Mouse (Mus musculus) gastrocnemius, postnatal 10 days (tissue): ENCODE data around the gene Rab11a. TPM values are rescaled to one million over a fixed set of nuclear protein-coding genes. Genes with fewer than 3 reads are reported as not detected.
"Not testable (repeated sequence)": the region's sequence is repeated elsewhere in the genome, so short reads cannot be mapped to it uniquely, and the experiment has no call there.

Experiments used
- DNase-seq: peaks from one replicate; pipeline ENCODE4 v3.0.0; 2021; ENCODE audit warnings: mixed read lengths
- total RNA-seq, 2 experiments: library from RNA; stranded (reverse); gene quantifications; 2 replicates each; pipeline ENCODE4 v1.2.3; 2021

The Rab11a gene
- total RNA-seq, 2 experiments from 2014 or later: 137 to 142 TPM

- DNase-seq: no peak
These were observed 10.2 kb upstream of the Rab11a start for GRCm38 (mm10) chr9:64747735-64748134.

GRCm38 (mm10) chr9:64742453-64742852 lies 4.9 kb upstream of the Rab11a start:
- DNase-seq: no peak

GRCm38 (mm10) chr9:64739001-64739400 lies 1.4 kb upstream of the Rab11a start:
- DNase-seq: no peak

GRCm38 (mm10) chr9:64736639-64737405 lies 736 bp downstream of the Rab11a start:
- peak; percentile 40 for DNase-seq

GRCm38 (mm10) chr9:64736076-64736638 lies 1.4 kb downstream of the Rab11a start:
- no peak for DNase-seq

GRCm38 (mm10) chr9:64734992-64735391 lies 2.6 kb downstream of the Rab11a start:
- not testable (repeated sequence) for DNase-seq

GRCm38 (mm10) chr9:64734166-64734565 lies 3.4 kb downstream of the Rab11a start:
- no peak for DNase-seq

GRCm38 (mm10) chr9:64731029-64731560 lies 6.5 kb downstream of the Rab11a start:
- DNase-seq: no peak

GRCm38 (mm10) chr9:64726454-64726853 lies 11.1 kb downstream of the Rab11a start:
- no peak for DNase-seq

- no peak for DNase-seq
These were observed 17.9 kb downstream of the Rab11a start for GRCm38 (mm10) chr9:64719526-64720163.

GRCm38 (mm10) chr9:64710291-64710690 lies 27.3 kb downstream of the Rab11a start:
- DNase-seq: not testable (repeated sequence)

GRCm38 (mm10) chr9:64704073-64704840 lies 33.3 kb downstream of the Rab11a start:
- no peak for DNase-seq

GRCm38 (mm10) chr9:64703420-64703965 lies 34.1 kb downstream of the Rab11a start:
- no peak for DNase-seq

- no peak for DNase-seq
These were observed 34.6 kb downstream of the Rab11a start for GRCm38 (mm10) chr9:64702937-64703336.

- DNase-seq: no peak
These were observed 35.2 kb downstream of the Rab11a start for GRCm38 (mm10) chr9:64702391-64702790.

- DNase-seq: no peak
These were observed 35.9 kb downstream of the Rab11a start for GRCm38 (mm10) chr9:64701651-64702050.

GRCm38 (mm10) chr9:64700451-64701311 lies 36.9 kb downstream of the Rab11a start:
- DNase-seq: no peak

- no peak for DNase-seq
These were observed 39.0 kb downstream of the Rab11a start for GRCm38 (mm10) chr9:64698586-64698985.

GRCm38 (mm10) chr9:64697677-64698076 lies 39.9 kb downstream of the Rab11a start:
- no peak for DNase-seq

- no peak for DNase-seq
These were observed 40.6 kb downstream of the Rab11a start for GRCm38 (mm10) chr9:64697006-64697405.

- DNase-seq: no peak
These were observed 41.2 kb downstream of the Rab11a start for GRCm38 (mm10) chr9:64696404-64696803.
